Mouse (Mus musculus) right cerebral cortex, adult 2 months (tissue): Measurements from ENCODE around the gene Lamb3.

Experiments used
- DNase-seq, 2 experiments: peaks; one replicate each; pipeline ENCODE4 v3.0.0; 2021 to 2022; ENCODE audit warnings: low spot score in 2 of 2

The Lamb3 gene

GRCm38 (mm10) chr1:193201383-193201778 is 6.1 kb upstream of the Lamb3 start, which contains the start of gene Traf3ip3:
Gene Traf3ip3, minus strand, starts transcription at chr1:193201703.
- no peak for DNase-seq

GRCm38 (mm10) chr1:193203821-193204220 is 3.7 kb upstream of the Lamb3 start:
- no peak for DNase-seq

- DNase-seq = no peak
Measured at GRCm38 (mm10) chr1:193205431-193205830, 2.1 kb upstream of the Lamb3 start.

GRCm38 (mm10) chr1:193208178-193208577 is 679 bp downstream of the Lamb3 start:
- DNase-seq = peak; percentile 70 to 72

GRCm38 (mm10) chr1:193211371-193211770 is 3.9 kb downstream of the Lamb3 start:
- DNase-seq = no peak

GRCm38 (mm10) chr1:193214053-193214452 is 6.6 kb downstream of the Lamb3 start:
- no peak for DNase-seq

- DNase-seq = no peak
Measured at GRCm38 (mm10) chr1:193216000-193216399, 8.5 kb downstream of the Lamb3 start.

GRCm38 (mm10) chr1:193220408-193220807 is 12.9 kb downstream of the Lamb3 start:
- no peak for DNase-seq

- no peak for DNase-seq
Measured at GRCm38 (mm10) chr1:193225531-193225930, 18.0 kb downstream of the Lamb3 start.

GRCm38 (mm10) chr1:193226114-193226513 is 18.6 kb downstream of the Lamb3 start:
- DNase-seq = no peak

GRCm38 (mm10) chr1:193226724-193227522 is 19.4 kb downstream of the Lamb3 start:
- no peak for DNase-seq

GRCm38 (mm10) chr1:193227537-193227936 is 20.0 kb downstream of the Lamb3 start:
- no peak for DNase-seq

GRCm38 (mm10) chr1:193229570-193229969 is 22.1 kb downstream of the Lamb3 start:
- DNase-seq = no peak

- no peak for DNase-seq
Measured at GRCm38 (mm10) chr1:193230531-193230930, 23.0 kb downstream of the Lamb3 start.

GRCm38 (mm10) chr1:193230935-193231334 is 23.4 kb downstream of the Lamb3 start:
- no peak for DNase-seq

- DNase-seq = no peak
Measured at GRCm38 (mm10) chr1:193232732-193233131, 25.2 kb downstream of the Lamb3 start.

- DNase-seq = no peak
Measured at GRCm38 (mm10) chr1:193234130-193234645, 26.7 kb downstream of the Lamb3 start.

GRCm38 (mm10) chr1:193234930-193235329 is 27.4 kb downstream of the Lamb3 start:
- no peak for DNase-seq

- DNase-seq = no peak
Measured at GRCm38 (mm10) chr1:193238426-193238825, 30.9 kb downstream of the Lamb3 start.

GRCm38 (mm10) chr1:193241436-193241835 is 33.9 kb downstream of the Lamb3 start:
- DNase-seq = no peak

- peak; percentile 83 to 89 for DNase-seq
Measured at GRCm38 (mm10) chr1:193242238-193242637, 34.7 kb downstream of the Lamb3 start.

- DNase-seq = no peak
Measured at GRCm38 (mm10) chr1:193242863-193243262, 35.4 kb downstream of the Lamb3 start.

GRCm38 (mm10) chr1:193243571-193244193 is 36.2 kb downstream of the Lamb3 start:
- peak; percentile 31 to 39 for DNase-seq
